Mouse (Mus musculus): ENCODE measurements at regions not wholly inside any gene's neighbourhood (a gene's known extent, or its start where the extent isn't known, plus 50 kb on each side); places are given as distances from the start of the nearest gene placed in this dataset.

GRCm38 (mm10) chr5:103305716-103306447 is 94.7 kb upstream of the Mapk10 start:
- no peak for DNase-seq

GRCm38 (mm10) chr5:103304975-103305374 is 93.8 kb upstream of the Mapk10 start:
- DNase-seq, result no peak

GRCm38 (mm10) chr5:103302744-103303143 is 91.6 kb upstream of the Mapk10 start:
- no peak for DNase-seq

GRCm38 (mm10) chr5:103301303-103301702 is 90.2 kb upstream of the Mapk10 start:
- DNase-seq, result no peak

- DNase-seq, result no peak
Measured at GRCm38 (mm10) chr5:103293953-103294352, 82.8 kb upstream of the Mapk10 start.

- no peak for DNase-seq
Measured at GRCm38 (mm10) chr5:103291691-103292090, 80.6 kb upstream of the Mapk10 start.

- DNase-seq, result no peak
Measured at GRCm38 (mm10) chr5:103291219-103291618, 80.1 kb upstream of the Mapk10 start.

- no peak for DNase-seq
Measured at GRCm38 (mm10) chr5:103269206-103269605, 58.1 kb upstream of the Mapk10 start.

- no peak for DNase-seq
Measured at GRCm38 (mm10) chr5:103264903-103265302, 53.8 kb upstream of the Mapk10 start.

GRCm38 (mm10) chr5:103261406-103261805 is 50.3 kb upstream of the Mapk10 start:
- peak; percentile 69 for DNase-seq

All from right cerebral cortex, postnatal 25 days (tissue).